In the genomic region with DNA sequence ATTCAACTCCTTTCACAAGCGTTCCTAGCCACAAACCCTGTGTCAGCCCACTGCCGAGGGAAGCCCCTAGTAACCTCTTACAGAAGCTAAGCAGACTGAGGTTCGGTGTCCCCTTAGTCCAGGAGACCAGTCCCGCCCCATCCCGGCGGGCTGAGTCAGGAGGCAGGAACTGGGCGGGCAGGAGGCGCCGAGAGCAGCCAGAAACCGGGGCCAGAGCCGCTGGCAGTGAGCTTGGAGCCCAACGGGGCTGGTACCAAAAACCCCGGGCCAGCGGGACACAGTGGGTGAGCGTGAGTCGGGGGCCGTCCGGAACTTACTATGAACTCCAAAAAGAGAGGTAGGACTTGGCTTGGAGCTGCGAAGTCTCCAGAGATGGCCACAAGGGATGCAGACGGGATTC, we compare ENCODE assay signal across 8 mouse cellular contexts. TPM values are rescaled to one million over a fixed set of nuclear protein-coding genes. Genes with fewer than 3 reads are reported as not detected.
DNase-seq lines count a peak whose midpoint lies in the region; ATAC-seq and TF ChIP-seq lines count a peak whose summit lies in the region.
"Had no signal": no experiment of that assay in that cellular context is flagged by ENCODE, and none has a peak within 500 bp of the region (broad histone marks: within the 10 kb centered on the region; RNA-seq: fewer than 3 reads in every experiment).

No protein-coding gene starts in this region.

- peaks cover 27% of the 10 kb centered on the region for H3K36me3 ChIP-seq in hindbrain, postnatal 0 days (ENCODE audit: insufficient read depth, low read length)
- H3K36me3 ChIP-seq in liver, embryonic 15.5 days (replicated peaks): peaks cover 29% of the 10 kb centered on the region
- peaks cover 19% of the 10 kb centered on the region for H3K36me3 ChIP-seq in neural tube, embryonic 14.5 days (ENCODE audit: control insufficient read depth, insufficient read depth, low read length)

- H3K27ac ChIP-seq in brown adipose tissue, adult 24 weeks (replicated peaks; ENCODE audit: low read depth, low read length): peak overlapping the region; percentile 84
- H3K27ac ChIP-seq in hindbrain, postnatal 0 days: no peak overlapping the region
- H3K27ac ChIP-seq in liver, embryonic 15.5 days (replicated peaks): no peak overlapping the region
- H3K27ac ChIP-seq in neural tube, embryonic 14.5 days (ENCODE audit: low read depth, low read length): no peak overlapping the region

- H3K4me3 ChIP-seq in brown adipose tissue, adult 24 weeks (ENCODE audit: insufficient read depth, low read depth, low read length): peak overlapping the region; percentile 77
- H3K4me3 ChIP-seq in hindbrain, postnatal 0 days (ENCODE audit: low read length): peak overlapping the region; percentile 16; the same call in 1 of the 2 replicates
- H3K4me3 ChIP-seq in liver, embryonic 15.5 days (replicated peaks): peak overlapping the region; percentile 48
- H3K4me3 ChIP-seq in neural tube, embryonic 14.5 days (ENCODE audit: low read depth, low read length): no peak overlapping the region

- peak; percentile 11; the same call in 1 of the 2 replicates for ATAC-seq in hindbrain, postnatal 0 days
- no peak for ATAC-seq in liver, embryonic 15.5 days (ENCODE audit: insufficient read depth)
- no peak for ATAC-seq in neural tube, embryonic 14.5 days (ENCODE audit: low read depth)

- 9% methylated on average over 20 of the region's 20 CpGs for WGBS in hindbrain, postnatal 0 days
- 7% methylated on average over 20 of the region's 20 CpGs for WGBS in liver, embryonic 15.5 days (ENCODE audit: insufficient replicate concordance)
- 7% methylated on average over 20 of the region's 20 CpGs for WGBS in neural tube, embryonic 14.5 days

- H3K9ac ChIP-seq in hindbrain, postnatal 0 days (replicated peaks; ENCODE audit: low read length): no peak overlapping the region
- no peak overlapping the region for H3K9ac ChIP-seq in liver, embryonic 15.5 days
- H3K9ac ChIP-seq in neural tube, embryonic 14.5 days (replicated peaks; ENCODE audit: low read depth, low read length): no peak overlapping the region

- DNase-seq in Muller cell, postnatal 12 days (ENCODE audit: inconsistent ontology term): peak; percentile 75
- DNase-seq in gastrocnemius, postnatal 14 days: peak; percentile 71
- DNase-seq in hindbrain, postnatal 0 days (ENCODE audit: low spot score): peak; percentile 28
- DNase-seq in frontal cortex, postnatal 25 days (ENCODE audit: low spot score in 2 of 2): no peak

- H3K27me3 ChIP-seq in hindbrain, postnatal 0 days (ENCODE audit: insufficient read depth, low read length): no peaks in the 10 kb centered on the region
- peaks cover 26% of the 10 kb centered on the region for H3K27me3 ChIP-seq in liver, embryonic 15.5 days
- peaks cover 7% of the 10 kb centered on the region for H3K27me3 ChIP-seq in neural tube, embryonic 14.5 days (ENCODE audit: control insufficient read depth, insufficient read depth, low read length)

- H3K4me2 ChIP-seq in hindbrain, postnatal 0 days (ENCODE audit: low read depth, low read length): peak overlapping the region; percentile 87
- peak overlapping the region; percentile 72 for H3K4me2 ChIP-seq in liver, embryonic 15.5 days
- H3K4me2 ChIP-seq in neural tube, embryonic 14.5 days (ENCODE audit: low read depth, low read length): 0 out of 2 replicates have a peak overlapping the region, but pooled peaks have one; percentile 18

- peaks cover 6% of the 10 kb centered on the region for H3K4me1 ChIP-seq in brown adipose tissue, adult 24 weeks (ENCODE audit: control insufficient read depth, insufficient read depth, insufficient read length, low read length)
- no peaks in the 10 kb centered on the region for H3K4me1 ChIP-seq in hindbrain, postnatal 0 days (ENCODE audit: insufficient read depth, low read length)
- peaks cover 59% of the 10 kb centered on the region for H3K4me1 ChIP-seq in liver, embryonic 15.5 days (replicated peaks)
- H3K4me1 ChIP-seq in neural tube, embryonic 14.5 days (ENCODE audit: control insufficient read depth, insufficient read depth, low read length): peaks cover 11% of the 10 kb centered on the region

- no peaks in the 10 kb centered on the region for H3K9me3 ChIP-seq in hindbrain, postnatal 0 days (ENCODE audit: low read length)
- no peaks in the 10 kb centered on the region for H3K9me3 ChIP-seq in liver, embryonic 15.5 days (replicated peaks)
- H3K9me3 ChIP-seq in neural tube, embryonic 14.5 days (ENCODE audit: control insufficient read depth, low read length): no peaks in the 10 kb centered on the region

- no peak for TF ChIP-seq CTCF in hindbrain, postnatal 0 days (IDR thresholded peaks at IDR 0.05; ENCODE audit: low read depth)

- intact Hi-C loops in gastrocnemius, postnatal 14 days (cut with DNase I; ENCODE audit: low total_unique reads): no loop called here

RNA-seq across cellular contexts. Expression of a gene that starts 8.0 kb away (rescaled TPM):
- polyA plus RNA-seq in brown adipose tissue, adult 24 weeks (2012; ENCODE audit: insufficient read depth, insufficient read length, missing spikeins): 13.4 and 14.4 TPM in 2 replicates
- total RNA-seq in gastrocnemius, postnatal 14 days (2021): 10 to 100 TPM; 18.9 to 20.6 TPM
- 14.4 and 15.1 TPM in 2 replicates for total RNA-seq in hindbrain, postnatal 0 days (2014; rRNA removed)
- polyA plus RNA-seq in hindbrain, postnatal 0 days (2015; fragmentation: Nextera tagmentation; extraction: Ambion mirVana): 23.5 and 28.7 TPM in 2 replicates
- polyA plus RNA-seq in liver, embryonic 15.5 days (2015; fragmentation: Nextera tagmentation; extraction: Ambion mirVana): 7.1 and 7.2 TPM in 2 replicates
- polyA plus RNA-seq in neural tube, embryonic 14.5 days (2014; fragmentation: Nextera tagmentation; extraction: Ambion mirVana): 25.8 and 29.6 TPM in 2 replicates

RNA-seq across cellular contexts. Expression of a gene that starts 23.3 kb away (rescaled TPM):
- 18.5 and 22.9 TPM in 2 replicates for polyA plus RNA-seq in brown adipose tissue, adult 24 weeks (2012; ENCODE audit: insufficient read depth, insufficient read length, missing spikeins)
- 10 to 100 TPM; 34.5 TPM for total RNA-seq in gastrocnemius, postnatal 14 days (2021)
- 27.4 and 35.9 TPM in 2 replicates for total RNA-seq in hindbrain, postnatal 0 days (2014; rRNA removed)
- 87.4 and 88.1 TPM in 2 replicates for polyA plus RNA-seq in hindbrain, postnatal 0 days (2015; fragmentation: Nextera tagmentation; extraction: Ambion mirVana)
- 62.0 and 63.5 TPM in 2 replicates for polyA plus RNA-seq in liver, embryonic 15.5 days (2015; fragmentation: Nextera tagmentation; extraction: Ambion mirVana)
- polyA plus RNA-seq in neural tube, embryonic 14.5 days (2014; fragmentation: Nextera tagmentation; extraction: Ambion mirVana): 81.3 and 85.6 TPM in 2 replicates

RNA-seq across cellular contexts. Expression of a gene that starts 24.2 kb away (rescaled TPM):
- not detected in 2 replicates for polyA plus RNA-seq in brown adipose tissue, adult 24 weeks (2012; ENCODE audit: insufficient read depth, insufficient read length, missing spikeins)
- 1 to 10 TPM in 1 of 2 experiments, under 1 TPM in 1; 0.73 to 1.7 TPM for total RNA-seq in gastrocnemius, postnatal 14 days (2021)
- 2.1 TPM in 1 of 2 replicates, not detected in the other for total RNA-seq in hindbrain, postnatal 0 days (2014; rRNA removed)
- polyA plus RNA-seq in hindbrain, postnatal 0 days (2015; fragmentation: Nextera tagmentation; extraction: Ambion mirVana): 1.3 and 1.4 TPM in 2 replicates
- 0.18 TPM in 1 of 2 replicates, not detected in the other for polyA plus RNA-seq in liver, embryonic 15.5 days (2015; fragmentation: Nextera tagmentation; extraction: Ambion mirVana)
- 0.71 and 1.3 TPM in 2 replicates for polyA plus RNA-seq in neural tube, embryonic 14.5 days (2014; fragmentation: Nextera tagmentation; extraction: Ambion mirVana)
- total RNA-seq: common myeloid progenitor, adult 5-6 weeks had no signal

RNA-seq across cellular contexts. Expression of a gene that starts 47.2 kb away (rescaled TPM):
- polyA plus RNA-seq in brown adipose tissue, adult 24 weeks (2012; ENCODE audit: insufficient read depth, insufficient read length, missing spikeins): 52.7 and 65.1 TPM in 2 replicates
- 10 to 100 TPM; 43.2 to 44.7 TPM for total RNA-seq in gastrocnemius, postnatal 14 days (2021)
- 231 and 249 TPM in 2 replicates for total RNA-seq in hindbrain, postnatal 0 days (2014; rRNA removed)
- 271 and 289 TPM in 2 replicates for polyA plus RNA-seq in hindbrain, postnatal 0 days (2015; fragmentation: Nextera tagmentation; extraction: Ambion mirVana)
- 52.4 and 59.4 TPM in 2 replicates for polyA plus RNA-seq in liver, embryonic 15.5 days (2015; fragmentation: Nextera tagmentation; extraction: Ambion mirVana)
- 235 and 254 TPM in 2 replicates for polyA plus RNA-seq in neural tube, embryonic 14.5 days (2014; fragmentation: Nextera tagmentation; extraction: Ambion mirVana)

Comparison
In these comparisons a context has a peak if more than half of its experiments do, and no peak if none do; other contexts are left out.
1. DNase-seq: peak in Muller cell, postnatal 12 days (single experiment), gastrocnemius, postnatal 14 days (single experiment) and hindbrain, postnatal 0 days (single experiment); none in frontal cortex, postnatal 25 days (0 of 2).
2. H3K4me2 ChIP-seq: peak in every context shown above with its lines; median percentile 87 in hindbrain, postnatal 0 days; 72 in liver, embryonic 15.5 days; 18 in neural tube, embryonic 14.5 days.